Mouse (Mus musculus) liver, adult (tissue): ENCODE measurements at regions not wholly inside any gene's neighbourhood (a gene's known extent, or its start where the extent isn't known, plus 50 kb on each side); places are given as distances from the start of the nearest gene placed in this dataset.
A peak's percentile ranks its signal among the peaks of the same experiment; 100 is the strongest.

Source experiments
- GATA4 ChIP-seq: IDR thresholded peaks from 2 replicates; pipeline ENCODE4 v1.6.1; 2014; ENCODE audit warnings: mild to moderate bottlenecking, low read length; ENCODE audit not compliant: insufficient replicate concordance

DNA sequence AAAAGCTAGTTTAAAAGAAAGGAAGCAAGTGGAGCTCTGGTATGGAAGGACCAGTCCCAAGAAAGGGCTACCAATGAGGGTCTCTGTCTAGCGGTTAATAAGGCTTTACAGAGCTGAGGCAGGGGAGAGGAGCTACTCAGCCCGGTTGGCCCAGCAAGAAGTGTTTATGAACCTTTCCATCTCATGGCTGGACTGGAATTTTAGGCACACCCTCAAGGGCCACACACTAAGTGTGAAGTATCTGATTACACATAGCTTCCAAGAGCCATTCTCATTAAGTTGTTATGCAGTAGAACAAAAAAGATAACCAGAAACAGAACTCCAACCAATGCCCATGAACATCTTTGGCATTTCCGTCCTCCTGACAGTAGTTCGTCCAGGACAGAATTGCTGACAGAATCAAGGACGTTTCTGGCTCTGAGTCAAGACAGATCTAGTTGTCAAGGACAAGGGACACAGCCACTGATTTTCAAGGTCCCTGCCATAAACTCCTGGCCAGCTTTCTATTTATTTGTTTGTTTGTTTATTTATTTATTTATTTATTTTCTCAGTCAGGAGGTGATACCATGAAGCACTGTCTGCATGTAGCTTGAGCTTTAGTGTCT, 195.1 kb upstream of the Klf7 start:
- no peak for TF ChIP-seq GATA4

DNA sequence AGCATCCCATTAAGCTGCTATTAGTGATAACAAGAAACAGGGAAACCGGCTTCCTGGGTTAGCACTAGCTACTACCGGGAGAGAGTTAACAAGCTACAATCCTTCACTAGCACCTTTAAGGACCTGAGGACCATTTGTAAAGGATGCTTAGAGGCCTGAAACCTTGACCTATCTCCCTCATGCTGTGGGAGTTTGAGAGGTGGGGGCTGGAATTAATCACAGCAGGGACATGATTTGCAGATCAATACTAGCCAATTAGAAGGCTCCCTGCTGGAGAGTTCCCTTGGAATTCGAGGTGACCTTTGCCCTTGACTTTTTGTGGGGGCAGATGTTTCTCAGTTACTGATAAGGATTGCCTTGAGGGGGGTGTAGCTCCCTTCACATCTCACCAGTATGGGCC, 189.3 kb upstream of the Klf7 start:
- TF ChIP-seq GATA4, result no peak

DNA sequence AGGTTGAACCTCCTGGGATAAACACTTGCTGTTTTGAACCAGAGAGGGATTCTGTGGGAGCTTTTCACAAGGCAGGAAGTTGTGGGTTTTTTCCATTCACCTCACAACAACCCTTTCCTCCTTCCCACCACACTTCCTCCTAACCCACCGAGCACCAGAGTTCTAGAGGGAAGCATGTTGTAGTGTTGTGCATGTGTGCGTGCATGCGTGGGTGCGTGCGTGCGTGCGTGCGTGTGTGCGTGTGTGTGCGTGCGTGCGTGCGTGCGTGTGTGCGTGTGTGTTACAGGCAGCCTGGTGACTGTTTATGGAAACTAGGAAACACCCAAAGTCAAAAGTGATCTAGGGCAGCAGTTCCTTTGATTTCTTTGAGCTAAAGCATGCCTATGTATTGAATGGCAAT, 186.5 kb upstream of the Klf7 start:
- no peak for TF ChIP-seq GATA4

DNA sequence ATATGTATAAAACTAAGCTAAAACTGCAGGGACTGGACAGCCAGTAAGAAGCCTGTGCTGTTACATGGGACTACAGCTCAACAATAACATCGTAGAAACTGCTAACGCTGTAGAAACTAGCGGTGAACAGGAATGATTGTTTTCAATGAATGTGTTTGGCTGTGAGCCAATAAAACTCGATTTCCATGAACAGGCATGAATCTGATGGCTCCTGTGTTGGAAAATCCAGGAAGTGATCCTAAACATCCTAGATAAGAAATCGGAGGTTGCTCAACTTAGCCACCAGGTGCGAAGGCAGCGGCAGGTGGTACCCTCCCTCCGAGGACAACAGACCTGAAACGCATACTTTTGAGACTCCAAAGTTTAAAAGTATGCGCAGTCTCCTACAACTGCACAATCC, 186.0 kb upstream of the Klf7 start:
- TF ChIP-seq GATA4, result no peak

DNA sequence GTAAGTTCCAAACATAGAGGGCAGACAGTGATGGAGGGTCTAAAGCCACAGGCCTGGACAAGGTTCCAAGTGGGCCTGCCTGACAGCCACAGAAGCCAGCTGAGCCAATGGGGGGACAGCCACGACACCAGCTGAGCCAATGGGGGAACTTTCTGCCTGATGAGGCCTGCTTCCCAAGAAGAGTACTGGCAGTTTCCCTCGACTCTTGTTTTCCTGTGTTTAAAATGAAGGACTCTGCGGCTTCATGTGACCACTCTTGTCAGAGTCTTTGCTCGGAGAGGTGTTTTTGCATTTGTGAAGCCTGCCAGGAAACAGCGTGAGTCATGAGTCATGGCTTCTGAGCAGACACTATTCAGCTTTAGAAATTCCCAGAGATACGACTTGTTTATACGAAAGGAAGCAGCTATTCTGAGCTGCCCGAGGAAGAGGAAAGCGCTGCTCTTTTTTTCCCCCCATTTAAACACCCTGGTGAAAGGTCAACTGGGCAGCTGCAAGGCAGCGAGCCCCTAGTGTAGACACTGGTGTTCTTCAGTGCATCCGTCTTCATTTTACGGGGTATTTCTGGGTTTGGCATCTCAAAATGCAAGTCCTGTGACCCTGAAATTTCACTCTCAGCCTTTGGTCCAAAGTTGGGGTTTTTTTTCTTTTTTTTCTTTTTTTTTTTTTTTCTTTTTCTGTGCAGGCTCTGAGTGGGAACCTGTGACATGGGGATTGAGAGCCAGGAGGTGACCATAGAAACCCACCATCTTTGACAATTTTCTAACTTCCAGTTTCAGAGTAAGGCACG, 183.5 kb upstream of the Klf7 start:
- peak; percentile 70; the same call in 1 of the 2 replicates for TF ChIP-seq GATA4

DNA sequence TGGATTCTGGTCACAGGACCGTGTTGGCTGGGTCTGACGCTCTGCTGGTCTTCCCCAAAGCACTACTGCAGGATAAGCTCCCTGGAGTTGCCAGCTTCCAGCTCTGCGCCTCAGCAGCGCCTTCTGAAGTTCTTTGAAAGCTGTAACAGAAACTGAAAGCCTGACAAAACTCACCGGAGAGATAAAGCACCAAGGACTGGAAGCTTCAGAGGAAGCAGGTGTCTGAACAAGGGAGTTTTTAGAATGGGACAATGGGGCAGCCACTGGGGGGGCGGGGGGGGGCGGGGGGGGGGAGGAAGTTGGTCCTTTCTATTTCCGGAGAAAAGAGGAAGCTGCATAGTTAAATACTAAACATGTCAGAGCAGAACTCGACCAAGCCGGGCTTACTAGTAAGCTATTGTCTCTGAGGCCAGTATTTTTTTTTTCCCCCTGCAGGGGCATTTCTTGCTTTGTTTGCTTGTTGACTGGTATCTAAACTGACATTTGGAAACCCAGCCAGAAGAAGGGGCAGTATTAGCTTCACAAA, 180.8 kb upstream of the Klf7 start:
- peak; percentile 56; the same call in 1 of the 2 replicates for TF ChIP-seq GATA4

DNA sequence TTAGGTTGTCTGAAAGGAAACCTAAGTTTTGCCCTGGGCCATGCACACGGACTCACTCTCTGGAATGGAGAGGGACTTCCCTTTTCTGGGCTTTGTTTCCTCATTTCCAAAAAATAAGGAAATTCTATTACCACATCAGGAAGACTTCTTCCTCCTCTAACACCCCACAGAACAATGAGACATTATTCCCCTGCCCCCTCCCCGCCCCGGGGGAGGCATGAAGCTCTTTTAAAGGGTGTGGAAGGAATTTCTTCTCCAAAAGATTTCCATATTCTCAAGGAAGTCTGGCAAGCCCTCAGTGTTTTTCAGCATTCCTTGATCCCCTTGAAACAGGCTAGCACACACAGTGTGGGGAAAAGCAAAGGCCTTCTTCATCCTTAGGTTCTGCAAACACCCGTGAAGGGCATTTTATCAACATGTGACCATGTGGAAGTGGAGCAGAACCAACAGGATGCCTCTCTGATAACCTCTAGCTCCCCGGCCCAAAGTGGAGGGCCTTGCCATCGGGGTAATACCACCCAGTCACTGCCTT, 179.5 kb upstream of the Klf7 start:
- peak; percentile 71; the same call in 1 of the 2 replicates for TF ChIP-seq GATA4

DNA sequence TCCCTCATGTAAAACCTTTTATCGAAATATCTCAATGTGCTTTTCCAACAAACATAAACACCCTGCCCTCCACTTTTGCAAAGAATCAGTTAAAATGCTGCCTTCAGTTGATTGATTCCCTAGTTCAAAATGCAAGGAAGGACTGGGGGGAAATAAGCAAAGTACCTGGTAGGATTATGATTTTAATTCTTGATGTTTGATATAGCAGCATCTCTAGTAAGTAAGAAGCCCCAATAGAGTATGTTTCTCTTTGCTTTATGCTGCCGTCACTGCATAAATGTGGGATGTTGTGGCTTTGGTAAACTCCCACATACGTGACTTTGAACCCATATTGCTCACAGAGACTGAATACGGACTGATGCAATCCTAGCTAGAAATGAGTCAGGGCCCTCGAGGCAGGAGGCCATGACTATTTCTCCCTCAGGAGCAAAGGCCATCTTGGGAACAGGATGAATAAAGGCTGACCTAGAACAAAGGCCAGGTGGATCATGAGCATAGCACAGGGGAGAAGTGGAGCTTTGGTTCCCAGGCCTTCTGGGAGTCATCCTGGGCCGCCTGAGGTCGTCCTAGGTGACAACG, 179.0 kb upstream of the Klf7 start:
- no peak for TF ChIP-seq GATA4

DNA sequence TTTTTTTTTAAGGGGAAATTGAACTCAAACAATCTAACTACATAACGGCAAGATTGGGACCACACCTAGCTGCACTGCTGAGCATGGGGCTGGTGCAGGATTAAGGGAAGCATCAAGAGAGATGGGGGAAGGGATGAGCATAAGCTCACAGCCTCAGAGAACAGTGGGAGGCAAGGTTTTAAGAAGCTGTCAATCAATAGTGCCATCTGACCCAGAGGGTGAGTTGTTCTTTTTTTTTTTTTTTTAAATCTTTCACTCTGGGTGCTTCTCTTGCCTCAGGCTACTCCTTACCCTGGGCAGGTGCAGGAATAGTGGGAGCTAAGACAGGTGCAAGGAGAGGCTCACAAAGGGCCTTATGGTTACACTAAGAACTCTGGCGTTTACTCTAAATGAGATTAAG, 176.9 kb upstream of the Klf7 start:
- no peak for TF ChIP-seq GATA4

DNA sequence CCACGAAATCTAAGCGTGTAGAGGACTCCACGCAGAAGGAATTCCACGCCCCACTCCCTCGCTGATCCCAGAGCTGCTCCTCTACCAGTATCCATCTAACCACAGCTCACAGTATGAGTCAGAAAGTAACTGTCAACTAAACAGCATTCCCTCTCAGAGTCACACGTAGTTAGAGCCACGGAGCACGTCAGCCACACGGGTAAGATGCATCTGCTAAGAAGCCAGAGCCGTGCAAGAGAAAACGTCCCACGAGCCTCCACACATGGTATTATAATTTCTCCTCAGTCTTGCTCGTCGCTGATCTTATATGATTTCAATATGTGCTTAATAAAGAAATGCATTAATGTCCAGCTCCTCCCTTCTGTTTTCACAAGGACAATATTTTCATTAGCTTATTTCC, 176.1 kb upstream of the Klf7 start:
- no peak for TF ChIP-seq GATA4

DNA sequence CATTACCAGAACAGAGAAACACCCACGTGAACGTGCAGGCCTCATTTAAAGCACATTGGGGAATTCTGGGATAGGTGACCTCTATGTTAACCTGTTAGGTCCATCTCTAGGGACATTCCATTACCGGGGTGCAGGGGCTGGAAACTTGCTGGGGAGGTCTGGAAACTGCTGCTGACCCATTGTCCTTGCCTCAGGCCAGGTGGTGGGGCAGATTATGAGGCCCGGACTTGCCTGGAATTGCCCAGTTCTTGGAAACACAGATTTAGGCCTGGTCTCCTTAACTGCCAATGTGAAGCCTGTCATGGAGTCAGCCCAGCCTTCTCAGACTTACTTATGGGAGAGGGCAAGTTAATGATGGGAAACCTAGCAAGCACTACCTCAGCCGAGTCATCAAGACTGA, 175.3 kb upstream of the Klf7 start:
- no peak for TF ChIP-seq GATA4

DNA sequence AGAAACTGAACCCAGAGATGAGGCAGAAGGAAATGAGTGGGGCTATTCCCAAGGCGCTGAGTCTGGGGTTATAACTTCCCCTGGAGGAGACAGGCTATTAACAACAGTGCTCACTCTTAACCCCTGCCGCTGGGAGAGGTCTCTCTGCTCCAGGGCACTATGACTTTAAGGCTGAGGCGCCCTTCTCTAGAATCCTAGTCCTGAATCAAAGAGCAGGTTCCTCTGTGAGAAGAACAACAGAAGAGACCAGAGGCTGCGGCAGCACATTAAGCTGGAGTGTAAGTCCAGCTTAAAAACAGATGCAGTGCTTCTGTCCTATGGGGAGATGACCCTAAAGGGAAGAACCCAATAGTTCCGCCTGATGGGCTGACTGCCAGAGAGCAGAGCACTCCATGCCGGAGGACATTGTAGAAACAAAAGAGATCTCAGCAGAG, 173.4 kb upstream of the Klf7 start:
- no peak for TF ChIP-seq GATA4

DNA sequence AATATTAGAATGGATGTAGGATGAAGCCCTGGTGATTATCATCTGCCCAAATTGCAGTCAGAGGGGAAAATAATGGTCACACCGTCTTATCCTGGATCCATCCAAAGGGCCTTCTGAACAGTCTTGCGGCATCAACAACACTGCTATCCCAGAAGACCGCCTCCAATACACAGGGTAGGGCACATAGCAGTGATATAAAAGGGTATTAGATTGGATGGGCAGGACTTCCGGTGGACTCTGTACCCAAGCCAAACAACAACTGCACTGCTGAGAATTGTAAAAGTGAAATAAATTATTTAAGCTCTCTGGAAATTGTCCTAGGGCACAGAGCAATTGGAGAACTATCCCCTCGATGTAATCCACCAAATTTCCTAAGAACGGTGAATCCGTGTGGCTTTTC, 173.0 kb upstream of the Klf7 start:
- no peak for TF ChIP-seq GATA4

DNA sequence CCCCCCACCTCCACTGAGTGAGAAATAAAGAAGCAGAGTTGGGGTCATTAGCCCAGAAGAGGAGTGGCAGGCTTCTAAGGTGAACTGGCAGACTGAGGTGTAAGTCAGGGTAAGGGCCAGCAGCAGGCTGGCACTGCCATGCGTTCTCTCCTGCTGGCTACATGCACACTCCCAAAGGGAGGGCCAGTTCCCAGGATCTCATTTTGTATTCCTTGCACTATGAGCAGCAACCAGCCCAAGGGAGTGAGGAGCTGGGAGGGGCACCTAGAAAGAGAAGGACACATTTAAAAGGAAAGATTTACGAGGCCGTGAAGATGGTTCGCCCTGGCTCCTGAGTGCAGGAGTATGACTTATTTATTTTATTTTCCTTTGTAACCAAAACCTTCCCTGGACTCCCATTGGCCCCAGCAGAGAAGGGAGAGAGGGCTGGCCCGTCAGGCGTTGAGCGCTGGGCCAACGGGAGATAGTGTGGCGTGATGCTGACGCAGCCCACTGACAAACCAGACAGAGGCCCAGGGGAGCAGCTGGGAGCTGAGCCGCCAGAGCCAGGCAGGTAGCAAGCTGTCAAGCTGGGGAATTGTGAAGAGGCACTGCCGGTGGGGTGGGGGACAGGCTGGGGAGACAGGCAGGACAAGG, 166.8 kb upstream of the Klf7 start:
- no peak for TF ChIP-seq GATA4

DNA sequence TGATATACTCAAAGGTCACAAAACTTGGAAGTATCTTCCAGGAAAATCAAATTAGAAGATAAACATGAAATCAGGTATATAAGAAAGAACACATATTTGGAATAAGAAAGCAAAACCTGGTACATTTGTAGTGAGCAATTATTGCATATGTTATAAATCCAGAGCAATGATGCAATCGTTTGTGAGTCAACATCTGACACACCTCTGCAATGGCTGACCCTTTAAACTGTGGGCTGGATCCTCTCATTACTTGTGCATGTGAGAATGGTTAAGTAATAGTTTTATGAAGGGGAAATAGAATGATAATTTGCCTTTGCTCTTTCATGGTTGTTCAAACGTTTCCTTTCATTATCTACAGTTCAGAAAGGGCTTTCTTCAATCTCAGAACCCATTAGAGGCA, 165.0 kb upstream of the Klf7 start:
- TF ChIP-seq GATA4, result no peak

DNA sequence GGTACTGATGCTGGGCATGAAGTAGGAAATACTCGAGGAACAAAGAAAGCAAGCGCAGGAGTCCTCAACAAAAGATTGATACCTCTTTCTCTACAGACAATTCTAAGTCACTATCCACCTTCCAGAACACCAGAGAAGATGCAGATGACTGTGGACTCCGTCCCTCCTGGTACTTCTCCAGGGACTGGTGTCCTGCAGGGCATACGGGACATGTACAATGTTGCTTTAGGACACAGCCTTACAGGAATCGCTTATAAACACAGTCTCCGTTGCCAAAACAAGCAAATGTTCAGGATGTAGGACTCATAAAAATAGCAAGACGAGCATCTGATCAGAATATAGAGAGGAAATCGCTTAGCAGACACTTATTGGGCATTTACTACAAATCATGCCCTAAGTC, 162.6 kb upstream of the Klf7 start:
- TF ChIP-seq GATA4, result no peak

DNA sequence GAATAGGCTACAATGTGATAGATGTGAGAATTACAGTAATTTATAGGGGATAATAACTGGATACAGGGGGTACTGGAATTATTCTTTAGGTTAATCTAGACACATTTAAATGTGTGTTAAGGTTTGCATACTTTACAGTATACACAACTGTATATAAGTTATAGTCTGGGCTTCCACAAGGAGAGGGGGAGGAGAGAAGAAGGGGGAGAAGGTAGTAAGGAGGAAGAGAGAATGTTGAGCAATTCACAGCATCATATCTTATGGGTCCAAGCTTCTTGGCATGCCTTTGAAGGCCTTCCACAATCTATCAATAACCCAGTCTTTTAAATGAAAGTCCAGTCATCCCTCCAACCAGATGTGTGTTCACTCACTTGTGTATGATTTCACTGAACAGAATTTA, 153.8 kb upstream of the Klf7 start:
- no peak for TF ChIP-seq GATA4
